Mouse (Mus musculus) adrenal gland, postnatal 4 days (tissue): Measurements from ENCODE around the gene Tmem255a. TPM values are rescaled to one million over a fixed set of nuclear protein-coding genes. Genes with fewer than 3 reads are reported as not detected.

ENCODE experiments used
- DNase-seq, 2 experiments: peaks; one replicate each; pipeline ENCODE4 v3.0.0; 2021 to 2022; ENCODE audit warnings: low spot score in 2 of 2, mixed read lengths in 2 of 2
- long read RNA-seq, 2 experiments: library from polyadenylated mRNA; stranded (forward); transcript quantifications; one replicate each; pipeline ENCODE4 v2.0.0; 2021
- total RNA-seq, 2 experiments: library from RNA; stranded (reverse); gene quantifications; 2 replicates each; pipeline ENCODE4 v1.2.3; 2021

The Tmem255a gene
- total RNA-seq, result 10 to 100 TPM; 15.0 to 18.9 TPM
- long read RNA-seq, experiment 1, partial matches to known transcripts, result 0 of 2 reads
- long read RNA-seq, experiment 1, other reads (novel, unspliced or antisense), result 0 of 2 reads
- long read RNA-seq, experiment 2, partial matches to known transcripts, result 4 of 10 reads
- long read RNA-seq, experiment 2, other reads (novel, unspliced or antisense), result 2 of 10 reads

GRCm38 (mm10) chrX:38251851-38252571, at the start of gene Tmem255a:
Tmem255a (minus strand) TSS chrX:38252439.
- DNase-seq, result no peak

- no peak for DNase-seq
These were observed 7.4 kb upstream of the Tmem255a start for GRCm38 (mm10) chrX:38259610-38260009.

- no peak for DNase-seq
These were observed 1.8 kb downstream of the Tmem255a start for GRCm38 (mm10) chrX:38250352-38250950.

- DNase-seq, result peak; percentile 13 to 24
These were observed 2.4 kb downstream of the Tmem255a start for GRCm38 (mm10) chrX:38249640-38250351.

GRCm38 (mm10) chrX:38247601-38248000, 4.6 kb downstream of the Tmem255a start:
- no peak for DNase-seq

- no peak for DNase-seq
These were observed 5.1 kb downstream of the Tmem255a start for GRCm38 (mm10) chrX:38247108-38247507.

- DNase-seq, result peak in 1 of 2 experiments; percentile 9
These were observed 14.5 kb downstream of the Tmem255a start for GRCm38 (mm10) chrX:38237731-38238130.

GRCm38 (mm10) chrX:38229888-38230287, 22.4 kb downstream of the Tmem255a start:
- DNase-seq, result no peak

GRCm38 (mm10) chrX:38222757-38223156, 29.5 kb downstream of the Tmem255a start:
- DNase-seq, result no peak

GRCm38 (mm10) chrX:38217676-38217991, 34.6 kb downstream of the Tmem255a start:
- DNase-seq, result no peak

GRCm38 (mm10) chrX:38216986-38217675, 35.1 kb downstream of the Tmem255a start:
- DNase-seq, result peak in 1 of 2 experiments; percentile 6

- no peak for DNase-seq
These were observed 44.8 kb downstream of the Tmem255a start for GRCm38 (mm10) chrX:38207392-38207791.

- DNase-seq, result no peak
These were observed 50.4 kb downstream of the Tmem255a start for GRCm38 (mm10) chrX:38201816-38202215.

- DNase-seq, result no peak
These were observed 61.8 kb downstream of the Tmem255a start for GRCm38 (mm10) chrX:38190458-38190764.

GRCm38 (mm10) chrX:38189552-38190457, 62.4 kb downstream of the Tmem255a start, which contains the start of gene Zbtb33:
Zbtb33 (plus strand) TSS chrX:38189793.
- DNase-seq, result peak; percentile 57

GRCm38 (mm10) chrX:38185520-38185919, 66.7 kb downstream of the Tmem255a start:
- no peak for DNase-seq

GRCm38 (mm10) chrX:38181608-38182258, 70.5 kb downstream of the Tmem255a start:
- DNase-seq, result peak; percentile 10 to 30

GRCm38 (mm10) chrX:38180656-38181607, 71.3 kb downstream of the Tmem255a start:
- no peak for DNase-seq

GRCm38 (mm10) chrX:38179891-38180310, 72.3 kb downstream of the Tmem255a start:
- DNase-seq, result peak; percentile 5 to 21
